Mouse (Mus musculus): Measurements from ENCODE around the gene Flt4. TPM values are rescaled to one million over a fixed set of nuclear protein-coding genes. Genes with fewer than 3 reads are reported as not detected.

The Flt4 gene
- polyA plus RNA-seq, 1 experiment from 2014 or later, result 4.1 TPM

- Histone ChIP-seq H3K4me3 (ENCODE audit: low read depth, low read length) (no peak overlapping the region), H3K4me2 (ENCODE audit: low read depth, low read length, severe bottlenecking) (no peak overlapping the region), H3K27ac (ENCODE audit: low read depth, low read length) (no peak overlapping the region), H3K36me3 (ENCODE audit: control insufficient read depth, insufficient read depth, low read length) (no peaks in the 10 kb centered on the region), H3K27me3 (ENCODE audit: control insufficient read depth, insufficient read depth, low read length) (peaks cover 19% of the 10 kb centered on the region), H3K4me1 (replicated peaks; ENCODE audit: control insufficient read depth, insufficient read depth, low read length) (no peaks in the 10 kb centered on the region), H3K9ac (ENCODE audit: low read length) (no peak overlapping the region), H3K9me3 (ENCODE audit: control insufficient read depth, low read length) (no peaks in the 10 kb centered on the region)
- ATAC-seq (replicated peaks; ENCODE audit: low FRiP score) (no peak), DNase-seq (ENCODE audit: low spot score) (peak; percentile 41)
- 58% methylated on average over 3 of the region's 3 CpGs for WGBS
Measured at GRCm38 (mm10) chr11:49612154-49612553, 3.1 kb downstream of the Flt4 start.

GRCm38 (mm10) chr11:49613349-49613748 lies 4.3 kb downstream of the Flt4 start:
- Histone ChIP-seq H3K4me2 (ENCODE audit: low read depth, low read length, severe bottlenecking) (no peak overlapping the region), H3K4me3 (ENCODE audit: low read depth, low read length) (no peak overlapping the region), H3K27me3 (ENCODE audit: control insufficient read depth, insufficient read depth, low read length) (peaks cover 19% of the 10 kb centered on the region), H3K9me3 (ENCODE audit: control insufficient read depth, low read length) (no peaks in the 10 kb centered on the region), H3K27ac (ENCODE audit: low read depth, low read length) (no peak overlapping the region), H3K9ac (ENCODE audit: low read length) (no peak overlapping the region), H3K4me1 (replicated peaks; ENCODE audit: control insufficient read depth, insufficient read depth, low read length) (no peaks in the 10 kb centered on the region), H3K36me3 (ENCODE audit: control insufficient read depth, insufficient read depth, low read length) (no peaks in the 10 kb centered on the region)
- no peak for DNase-seq (ENCODE audit: low spot score)
- no peak for ATAC-seq (replicated peaks; ENCODE audit: low FRiP score)
- WGBS, result 16% methylated on average over 10 of the region's 10 CpGs

- no peaks in the 10 kb centered on the region for H3K36me3 ChIP-seq (ENCODE audit: control insufficient read depth, insufficient read depth, low read length)
- H3K27ac ChIP-seq (ENCODE audit: low read depth, low read length), result no peak overlapping the region
- peaks cover 7% of the 10 kb centered on the region; the same call in 1 of the 2 replicates for H3K27me3 ChIP-seq (ENCODE audit: control insufficient read depth, insufficient read depth, low read length)
- WGBS, result 93% methylated on average over 10 of the region's 10 CpGs
- ATAC-seq (replicated peaks; ENCODE audit: low FRiP score) (no peak), DNase-seq (ENCODE audit: low spot score) (no peak)
- H3K4me2 ChIP-seq (ENCODE audit: low read depth, low read length, severe bottlenecking), result no peak overlapping the region
- H3K4me3 ChIP-seq (ENCODE audit: low read depth, low read length), result no peak overlapping the region
- no peaks in the 10 kb centered on the region for H3K9me3 ChIP-seq (ENCODE audit: control insufficient read depth, low read length)
- no peak overlapping the region for H3K9ac ChIP-seq (ENCODE audit: low read length)
- H3K4me1 ChIP-seq (replicated peaks; ENCODE audit: control insufficient read depth, insufficient read depth, low read length), result no peaks in the 10 kb centered on the region
Measured at GRCm38 (mm10) chr11:49615856-49616725, 7.0 kb downstream of the Flt4 start.

GRCm38 (mm10) chr11:49618476-49618875 lies 9.4 kb downstream of the Flt4 start:
- Histone ChIP-seq H3K9ac (ENCODE audit: low read length) (no peak overlapping the region), H3K4me3 (ENCODE audit: low read depth, low read length) (no peak overlapping the region), H3K9me3 (ENCODE audit: control insufficient read depth, low read length) (no peaks in the 10 kb centered on the region), H3K36me3 (ENCODE audit: control insufficient read depth, insufficient read depth, low read length) (no peaks in the 10 kb centered on the region), H3K4me1 (replicated peaks; ENCODE audit: control insufficient read depth, insufficient read depth, low read length) (no peaks in the 10 kb centered on the region), H3K27ac (ENCODE audit: low read depth, low read length) (no peak overlapping the region), H3K4me2 (ENCODE audit: low read depth, low read length, severe bottlenecking) (no peak overlapping the region), H3K27me3 (ENCODE audit: control insufficient read depth, insufficient read depth, low read length) (no peaks in the 10 kb centered on the region)
- WGBS, result 83% methylated on average over 8 of the region's 8 CpGs
- no peak for DNase-seq (ENCODE audit: low spot score)
- ATAC-seq (replicated peaks; ENCODE audit: low FRiP score), result no peak

GRCm38 (mm10) chr11:49621953-49622352 lies 12.9 kb downstream of the Flt4 start:
- Histone ChIP-seq H3K4me3 (ENCODE audit: low read depth, low read length) (no peak overlapping the region), H3K27ac (ENCODE audit: low read depth, low read length) (no peak overlapping the region), H3K27me3 (ENCODE audit: control insufficient read depth, insufficient read depth, low read length) (no peaks in the 10 kb centered on the region), H3K9ac (ENCODE audit: low read length) (no peak overlapping the region), H3K9me3 (ENCODE audit: control insufficient read depth, low read length) (no peaks in the 10 kb centered on the region), H3K36me3 (ENCODE audit: control insufficient read depth, insufficient read depth, low read length) (no peaks in the 10 kb centered on the region), H3K4me1 (replicated peaks; ENCODE audit: control insufficient read depth, insufficient read depth, low read length) (no peaks in the 10 kb centered on the region), H3K4me2 (ENCODE audit: low read depth, low read length, severe bottlenecking) (no peak overlapping the region)
- WGBS, result 82% methylated on average over 5 of the region's 5 CpGs
- ATAC-seq (replicated peaks; ENCODE audit: low FRiP score) (no peak), DNase-seq (ENCODE audit: low spot score) (no peak)

GRCm38 (mm10) chr11:49624156-49624555 lies 15.1 kb downstream of the Flt4 start:
- ATAC-seq (replicated peaks; ENCODE audit: low FRiP score), result no peak
- WGBS, result 72% methylated on average over 3 of the region's 3 CpGs
- Histone ChIP-seq H3K27me3 (ENCODE audit: control insufficient read depth, insufficient read depth, low read length) (no peaks in the 10 kb centered on the region), H3K4me3 (ENCODE audit: low read depth, low read length) (no peak overlapping the region), H3K9me3 (ENCODE audit: control insufficient read depth, low read length) (no peaks in the 10 kb centered on the region), H3K9ac (ENCODE audit: low read length) (no peak overlapping the region), H3K27ac (ENCODE audit: low read depth, low read length) (no peak overlapping the region), H3K4me1 (replicated peaks; ENCODE audit: control insufficient read depth, insufficient read depth, low read length) (no peaks in the 10 kb centered on the region), H3K36me3 (ENCODE audit: control insufficient read depth, insufficient read depth, low read length) (no peaks in the 10 kb centered on the region), H3K4me2 (ENCODE audit: low read depth, low read length, severe bottlenecking) (no peak overlapping the region)
- peak; percentile 40 for DNase-seq (ENCODE audit: low spot score)

GRCm38 (mm10) chr11:49625863-49626262 lies 16.8 kb downstream of the Flt4 start:
- DNase-seq (ENCODE audit: low spot score) (no peak), ATAC-seq (replicated peaks; ENCODE audit: low FRiP score) (no peak)
- H3K9ac ChIP-seq (ENCODE audit: low read length), result no peak overlapping the region
- no peaks in the 10 kb centered on the region for H3K4me1 ChIP-seq (replicated peaks; ENCODE audit: control insufficient read depth, insufficient read depth, low read length)
- H3K4me3 ChIP-seq (ENCODE audit: low read depth, low read length), result no peak overlapping the region
- H3K36me3 ChIP-seq (ENCODE audit: control insufficient read depth, insufficient read depth, low read length), result no peaks in the 10 kb centered on the region
- 65% methylated on average over 15 of the region's 15 CpGs for WGBS
- no peak overlapping the region for H3K4me2 ChIP-seq (ENCODE audit: low read depth, low read length, severe bottlenecking)
- H3K27ac ChIP-seq (ENCODE audit: low read depth, low read length), result no peak overlapping the region
- no peaks in the 10 kb centered on the region for H3K9me3 ChIP-seq (ENCODE audit: control insufficient read depth, low read length)
- H3K27me3 ChIP-seq (ENCODE audit: control insufficient read depth, insufficient read depth, low read length), result no peaks in the 10 kb centered on the region

GRCm38 (mm10) chr11:49626748-49627147 lies 17.7 kb downstream of the Flt4 start:
- Histone ChIP-seq H3K4me3 (ENCODE audit: low read depth, low read length) (no peak overlapping the region), H3K36me3 (ENCODE audit: control insufficient read depth, insufficient read depth, low read length) (no peaks in the 10 kb centered on the region), H3K9me3 (ENCODE audit: control insufficient read depth, low read length) (no peaks in the 10 kb centered on the region), H3K4me1 (replicated peaks; ENCODE audit: control insufficient read depth, insufficient read depth, low read length) (no peaks in the 10 kb centered on the region), H3K27me3 (ENCODE audit: control insufficient read depth, insufficient read depth, low read length) (no peaks in the 10 kb centered on the region), H3K9ac (ENCODE audit: low read length) (no peak overlapping the region), H3K4me2 (ENCODE audit: low read depth, low read length, severe bottlenecking) (no peak overlapping the region), H3K27ac (ENCODE audit: low read depth, low read length) (no peak overlapping the region)
- WGBS, result 64% methylated on average over 8 of the region's 8 CpGs
- DNase-seq (ENCODE audit: low spot score) (no peak), ATAC-seq (replicated peaks; ENCODE audit: low FRiP score) (no peak)

- Histone ChIP-seq H3K4me1 (replicated peaks; ENCODE audit: control insufficient read depth, insufficient read depth, low read length) (no peaks in the 10 kb centered on the region), H3K9ac (ENCODE audit: low read length) (no peak overlapping the region), H3K27me3 (ENCODE audit: control insufficient read depth, insufficient read depth, low read length) (peaks cover 26% of the 10 kb centered on the region), H3K27ac (ENCODE audit: low read depth, low read length) (no peak overlapping the region), H3K9me3 (ENCODE audit: control insufficient read depth, low read length) (no peaks in the 10 kb centered on the region), H3K4me3 (ENCODE audit: low read depth, low read length) (no peak overlapping the region), H3K36me3 (ENCODE audit: control insufficient read depth, insufficient read depth, low read length) (no peaks in the 10 kb centered on the region), H3K4me2 (ENCODE audit: low read depth, low read length, severe bottlenecking) (no peak overlapping the region)
- WGBS, result 31% methylated on average over 3 of the region's 3 CpGs
- ATAC-seq (replicated peaks; ENCODE audit: low FRiP score) (no peak), DNase-seq (ENCODE audit: low spot score) (no peak)
Measured at GRCm38 (mm10) chr11:49631154-49631553, 22.1 kb downstream of the Flt4 start.
